Mouse (Mus musculus): Measurements from ENCODE around the gene Shd. TPM values are rescaled to one million over a fixed set of nuclear protein-coding genes. Genes with fewer than 3 reads are reported as not detected.

The Shd gene
- polyA plus RNA-seq, 1 experiment: 3.4 TPM

DNA sequence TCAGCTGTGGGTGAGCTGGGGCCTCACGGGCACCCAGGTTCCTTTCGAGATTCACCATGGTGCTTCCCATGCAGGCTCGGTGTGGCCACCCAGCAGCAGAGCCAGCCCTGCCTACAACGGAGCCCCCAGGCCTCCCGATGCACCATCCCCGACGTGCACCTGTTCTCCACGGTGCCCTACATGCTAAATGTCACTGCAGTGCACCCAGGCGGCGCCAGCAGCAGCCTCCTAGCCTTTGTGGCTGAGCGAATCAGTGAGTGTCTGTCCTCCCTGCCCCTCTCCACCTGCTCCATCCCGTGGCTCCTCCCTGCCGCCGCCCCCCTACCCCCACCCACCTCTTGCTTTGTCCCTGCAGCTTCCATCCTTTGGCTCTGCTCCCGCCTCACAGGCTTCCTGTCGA is 16.0 kb upstream of the Shd start:
- 42% methylated on average over 16 of the region's 16 CpGs for WGBS
- no peaks in the 10 kb centered on the region for H3K27me3 ChIP-seq (ENCODE audit: control insufficient read depth, insufficient read depth, low read length)
- peaks cover 3% of the 10 kb centered on the region; the same call in 1 of the 2 replicates for H3K4me1 ChIP-seq (ENCODE audit: control insufficient read depth, insufficient read depth, insufficient read length, low read length)
- H3K27ac ChIP-seq (ENCODE audit: insufficient read depth, low read depth, low read length): no peak overlapping the region
- no peak overlapping the region for H3K4me3 ChIP-seq (ENCODE audit: low read depth, low read length)
- TF ChIP-seq CTCF (IDR thresholded peaks at IDR 0.05; ENCODE audit: extremely low read depth, insufficient read length, insufficient replicate concordance, low read depth, low read length): no peak
- no peak for TF ChIP-seq POLR2A (IDR thresholded peaks at IDR 0.05; ENCODE audit: low read depth, low read length)
- no peaks in the 10 kb centered on the region for H3K36me3 ChIP-seq (ENCODE audit: control insufficient read depth, insufficient read depth, low read length)

DNA sequence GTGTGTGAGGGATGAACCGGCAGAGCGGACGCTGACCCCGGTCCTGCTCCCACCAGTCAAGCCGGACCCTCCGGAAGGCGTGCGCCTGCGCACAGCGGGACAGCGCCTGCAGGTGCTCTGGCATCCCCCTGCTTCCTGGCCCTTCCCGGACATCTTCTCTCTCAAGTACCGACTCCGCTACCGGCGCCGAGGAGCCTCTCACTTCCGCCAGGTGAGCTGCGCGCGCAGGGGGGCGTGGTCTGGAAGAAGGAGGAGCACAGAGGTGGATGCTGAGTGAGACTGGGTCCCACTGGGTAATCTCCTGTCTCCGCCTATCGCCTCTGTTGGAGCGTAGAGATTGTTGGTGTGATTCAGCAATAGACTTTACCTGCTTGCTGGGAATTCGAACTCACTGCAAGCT is 14.1 kb upstream of the Shd start:
- no peaks in the 10 kb centered on the region for H3K36me3 ChIP-seq (ENCODE audit: control insufficient read depth, insufficient read depth, low read length)
- 21% methylated on average over 26 of the region's 26 CpGs for WGBS
- peaks cover 7% of the 10 kb centered on the region; the same call in 1 of the 2 replicates for H3K4me1 ChIP-seq (ENCODE audit: control insufficient read depth, insufficient read depth, insufficient read length, low read length)
- H3K4me3 ChIP-seq (ENCODE audit: low read depth, low read length): peak overlapping the region; percentile 77
- peak; percentile 29; the same call in 1 of the 2 replicates for TF ChIP-seq POLR2A (IDR thresholded peaks at IDR 0.05; ENCODE audit: low read depth, low read length)
- TF ChIP-seq CTCF (IDR thresholded peaks at IDR 0.05; ENCODE audit: extremely low read depth, insufficient read length, insufficient replicate concordance, low read depth, low read length): no peak
- H3K27me3 ChIP-seq (ENCODE audit: control insufficient read depth, insufficient read depth, low read length): no peaks in the 10 kb centered on the region
- H3K27ac ChIP-seq (ENCODE audit: insufficient read depth, low read depth, low read length): no peak overlapping the region

DNA sequence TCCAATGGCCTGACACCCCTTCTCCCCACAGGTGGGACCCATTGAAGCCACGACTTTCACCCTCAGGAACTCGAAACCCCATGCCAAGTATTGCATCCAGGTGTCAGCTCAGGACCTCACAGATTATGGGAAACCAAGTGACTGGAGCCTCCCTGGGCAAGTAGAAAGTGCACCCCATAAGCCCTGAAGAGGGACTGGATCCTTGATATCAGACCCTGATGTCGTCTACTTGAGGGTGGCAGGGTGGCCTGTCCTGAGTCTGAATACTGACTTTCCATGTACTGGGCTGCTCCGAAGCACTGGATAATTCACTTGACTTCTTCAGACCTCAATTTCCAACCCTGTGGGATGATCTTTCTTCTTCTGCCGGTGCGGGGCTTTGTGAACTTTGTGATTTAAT is 13.7 kb upstream of the Shd start:
- 34% methylated on average over 6 of the region's 6 CpGs for WGBS
- Histone ChIP-seq H3K4me3 (ENCODE audit: low read depth, low read length) (peak overlapping the region; percentile 77), H3K27ac (ENCODE audit: insufficient read depth, low read depth, low read length) (no peak overlapping the region), H3K27me3 (ENCODE audit: control insufficient read depth, insufficient read depth, low read length) (no peaks in the 10 kb centered on the region), H3K36me3 (ENCODE audit: control insufficient read depth, insufficient read depth, low read length) (peaks cover 3% of the 10 kb centered on the region; the same call in 1 of the 2 replicates), H3K4me1 (ENCODE audit: control insufficient read depth, insufficient read depth, insufficient read length, low read length) (peaks cover 7% of the 10 kb centered on the region; the same call in 1 of the 2 replicates)
- TF ChIP-seq CTCF (IDR thresholded peaks at IDR 0.05; ENCODE audit: extremely low read depth, insufficient read length, insufficient replicate concordance, low read depth, low read length) (no peak), POLR2A (IDR thresholded peaks at IDR 0.05; ENCODE audit: low read depth, low read length) (no peak)

DNA sequence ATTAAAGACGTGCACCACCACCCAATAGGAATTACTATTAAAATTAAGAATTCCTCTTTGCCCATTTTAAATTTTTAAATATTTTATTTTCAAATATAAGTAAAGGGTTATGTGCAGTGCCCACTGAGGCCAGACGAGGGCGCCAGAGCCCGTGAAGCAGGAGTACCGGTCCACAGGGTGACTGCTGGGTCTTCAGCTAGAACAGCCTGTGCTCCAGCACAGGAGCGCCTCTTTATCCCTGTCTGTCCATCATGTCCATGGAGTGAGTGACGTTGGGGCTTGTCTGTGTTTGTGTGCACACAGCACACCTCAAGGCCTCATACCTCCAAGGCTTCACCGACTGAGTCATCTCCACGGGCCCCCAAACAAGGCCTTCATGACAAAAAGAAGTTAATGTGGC is 13.1 kb upstream of the Shd start:
- Histone ChIP-seq H3K27me3 (ENCODE audit: control insufficient read depth, insufficient read depth, low read length) (no peaks in the 10 kb centered on the region), H3K36me3 (ENCODE audit: control insufficient read depth, insufficient read depth, low read length) (peaks cover 4% of the 10 kb centered on the region; the same call in 1 of the 2 replicates), H3K27ac (ENCODE audit: insufficient read depth, low read depth, low read length) (no peak overlapping the region), H3K4me1 (ENCODE audit: control insufficient read depth, insufficient read depth, insufficient read length, low read length) (peaks cover 7% of the 10 kb centered on the region; the same call in 1 of the 2 replicates), H3K4me3 (ENCODE audit: low read depth, low read length) (no peak overlapping the region)
- 11% methylated on average over 9 of the region's 9 CpGs for WGBS
- no peak for TF ChIP-seq POLR2A (IDR thresholded peaks at IDR 0.05; ENCODE audit: low read depth, low read length)
- peak; percentile 80; the same call in 1 of the 2 replicates for TF ChIP-seq CTCF (IDR thresholded peaks at IDR 0.05; ENCODE audit: extremely low read depth, insufficient read length, insufficient replicate concordance, low read depth, low read length)

DNA sequence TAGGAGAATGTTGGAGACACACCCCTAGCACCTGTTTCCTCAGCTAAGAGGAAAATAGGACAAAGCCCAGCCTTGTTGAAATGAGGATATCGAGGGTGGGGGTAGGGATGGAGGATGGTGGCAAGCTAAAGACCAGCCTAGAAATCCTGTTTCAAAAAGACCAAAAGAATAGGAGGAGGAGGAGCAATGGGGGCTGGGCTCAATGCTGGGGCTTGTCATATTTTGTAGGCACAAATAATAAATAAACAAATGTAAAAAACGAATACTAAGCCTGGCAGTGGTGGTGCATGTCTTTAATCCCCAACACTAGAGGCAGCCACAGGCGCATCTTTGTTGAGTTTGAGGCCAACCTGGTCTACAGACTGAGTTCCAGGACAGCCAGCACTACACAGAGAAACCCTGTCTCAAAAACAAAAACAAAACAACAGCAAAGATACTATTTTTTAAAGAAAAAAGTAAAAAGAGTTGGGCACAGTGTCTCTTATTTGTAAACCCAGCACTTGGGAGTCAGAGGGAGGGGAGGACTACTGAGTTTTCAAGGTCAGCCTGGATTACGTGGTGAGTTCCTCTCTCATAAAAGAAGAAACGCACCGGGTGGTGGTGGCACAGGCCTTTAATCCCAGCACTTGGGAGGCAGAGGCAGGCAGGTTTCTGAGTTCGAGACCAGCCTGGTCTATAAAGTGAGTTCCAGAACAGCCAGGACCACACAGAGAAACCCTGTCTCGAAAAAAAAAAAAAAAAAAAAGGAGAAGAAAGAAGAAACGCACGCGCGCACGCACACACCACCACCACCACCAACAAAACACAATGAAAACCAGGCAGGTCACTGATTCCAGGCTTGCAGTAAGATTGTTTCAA is 12.3 kb upstream of the Shd start:
- H3K4me3 ChIP-seq (ENCODE audit: low read depth, low read length): 0 out of 2 replicates have a peak overlapping the region, but pooled peaks have one; percentile 1

DNA sequence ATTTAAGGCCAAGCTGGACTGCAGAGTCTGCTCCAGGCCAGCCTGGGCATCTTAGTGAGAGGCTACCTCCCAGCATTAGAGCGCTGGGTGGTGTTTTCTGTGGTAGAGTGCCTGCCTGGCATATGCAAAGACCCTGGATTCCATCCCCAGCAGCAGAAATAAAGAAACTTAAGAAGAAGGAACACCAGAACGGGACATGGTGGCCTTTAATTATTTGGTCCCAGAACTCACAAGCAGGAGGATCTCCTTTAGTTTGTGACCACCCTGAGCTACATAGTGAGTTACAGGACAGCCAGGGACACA is 11.7 kb upstream of the Shd start:
- Histone ChIP-seq H3K36me3 (ENCODE audit: control insufficient read depth, insufficient read depth, low read length) (peaks cover 9% of the 10 kb centered on the region; the same call in 1 of the 2 replicates), H3K27ac (ENCODE audit: insufficient read depth, low read depth, low read length) (peak overlapping the region; percentile 38), H3K27me3 (ENCODE audit: control insufficient read depth, insufficient read depth, low read length) (no peaks in the 10 kb centered on the region), H3K4me3 (ENCODE audit: low read depth, low read length) (0 out of 2 replicates have a peak overlapping the region, but pooled peaks have one; percentile 1), H3K4me1 (ENCODE audit: control insufficient read depth, insufficient read depth, insufficient read length, low read length) (peaks cover 7% of the 10 kb centered on the region; the same call in 1 of the 2 replicates)
- no peak for TF ChIP-seq CTCF (IDR thresholded peaks at IDR 0.05; ENCODE audit: extremely low read depth, insufficient read length, insufficient replicate concordance, low read depth, low read length)
- no peak for TF ChIP-seq POLR2A (IDR thresholded peaks at IDR 0.05; ENCODE audit: low read depth, low read length)
- WGBS: 35% methylated on average over 2 of the region's 2 CpGs

More for the DNA sequence above, 12.3 kb upstream of the Shd start:
- Histone ChIP-seq H3K27me3 (ENCODE audit: control insufficient read depth, insufficient read depth, low read length) (no peaks in the 10 kb centered on the region), H3K36me3 (ENCODE audit: control insufficient read depth, insufficient read depth, low read length) (peaks cover 7% of the 10 kb centered on the region; the same call in 1 of the 2 replicates), H3K27ac (ENCODE audit: insufficient read depth, low read depth, low read length) (peak overlapping the region; percentile 38; the same call in 1 of the 2 replicates), H3K4me1 (ENCODE audit: control insufficient read depth, insufficient read depth, insufficient read length, low read length) (peaks cover 7% of the 10 kb centered on the region; the same call in 1 of the 2 replicates)
- TF ChIP-seq POLR2A (IDR thresholded peaks at IDR 0.05; ENCODE audit: low read depth, low read length): no peak
- no peak for TF ChIP-seq CTCF (IDR thresholded peaks at IDR 0.05; ENCODE audit: extremely low read depth, insufficient read length, insufficient replicate concordance, low read depth, low read length)
- WGBS: 72% methylated on average over 13 of the region's 13 CpGs

Data from small intestine, adult 2 months (tissue).